Comparison of ENCODE assay signal across 13 mouse cellular contexts in genomic region chr10:128790398-128791124, GRCm38 (mm10). TPM values are rescaled to one million over a fixed set of nuclear protein-coding genes. Genes with fewer than 3 reads are reported as not detected.
DNase-seq lines count a peak whose midpoint lies in the region; ATAC-seq and TF ChIP-seq lines count a peak whose summit lies in the region.
"Had no signal": no experiment of that assay in that cellular context is flagged by ENCODE, and none has a peak within 500 bp of the region (broad histone marks: within the 10 kb centered on the region; RNA-seq: fewer than 3 reads in every experiment).

TSS of gene Mmp19 (plus strand) at chr10:128790910.

- DNase-seq in ovary, postnatal 14 days (ENCODE audit: low spot score): no peak
- DNase-seq: cerebellum, adult 2 months; forebrain, postnatal 0 days; kidney, postnatal 4 days; right cerebral cortex, postnatal 4 days had no signal

- 62% methylated on average over 7 of the region's 7 CpGs for WGBS in intestine, embryonic 16.5 days
- WGBS in intestine, embryonic 15.5 days: 63% methylated on average over 7 of the region's 7 CpGs
- 77% methylated on average over 7 of the region's 7 CpGs for WGBS in bone marrow, adult 2 months
- WGBS in liver, embryonic 12.5 days (ENCODE audit: insufficient replicate concordance): 58% methylated on average over 7 of the region's 7 CpGs
- WGBS in small intestine, adult 2 months: 67% methylated on average over 7 of the region's 7 CpGs
- 56% methylated on average over 7 of the region's 7 CpGs for WGBS in midbrain, embryonic 13.5 days

- 0 out of 2 replicates have a peak within 1 kb of the TSS, but pooled peaks have one; percentile 33 for H3K9ac ChIP-seq in intestine, embryonic 16.5 days (ENCODE audit: low read depth, low read length)
- H3K9ac ChIP-seq in intestine, embryonic 15.5 days: no peak within 1 kb of the TSS
- H3K9ac ChIP-seq in liver, embryonic 12.5 days: 0 out of 2 replicates have a peak within 1 kb of the TSS, but pooled peaks have one; percentile 27
- H3K9ac ChIP-seq in midbrain, embryonic 13.5 days (replicated peaks): no peak within 1 kb of the TSS
- H3K9ac ChIP-seq: forebrain, postnatal 0 days had no signal

- no peaks in the 10 kb centered on the region for H3K4me1 ChIP-seq in intestine, embryonic 16.5 days (ENCODE audit: control insufficient read depth, insufficient read depth, low read length)
- no peaks in the 10 kb centered on the region for H3K4me1 ChIP-seq in intestine, embryonic 15.5 days (replicated peaks)
- H3K4me1 ChIP-seq in bone marrow, adult 2 months (ENCODE audit: control insufficient read depth, insufficient read depth, low read length): 0 out of 2 replicates have a peak, but pooled peaks cover 2% of the 10 kb centered on the region
- H3K4me1 ChIP-seq in liver, embryonic 12.5 days: peaks cover 3% of the 10 kb centered on the region
- no peaks in the 10 kb centered on the region for H3K4me1 ChIP-seq in small intestine, adult 2 months (ENCODE audit: control insufficient read depth, insufficient read depth, insufficient read length, low read length)
- no peaks in the 10 kb centered on the region for H3K4me1 ChIP-seq in midbrain, embryonic 13.5 days (replicated peaks)

- no peaks in the 10 kb centered on the region for H3K27me3 ChIP-seq in intestine, embryonic 16.5 days (replicated peaks; ENCODE audit: control insufficient read depth, insufficient read depth, low read length)
- no peaks in the 10 kb centered on the region for H3K27me3 ChIP-seq in intestine, embryonic 15.5 days (replicated peaks)
- no peaks in the 10 kb centered on the region for H3K27me3 ChIP-seq in liver, embryonic 12.5 days (replicated peaks)
- no peaks in the 10 kb centered on the region for H3K27me3 ChIP-seq in small intestine, adult 2 months (ENCODE audit: control insufficient read depth, insufficient read depth, low read length)
- no peaks in the 10 kb centered on the region for H3K27me3 ChIP-seq in midbrain, embryonic 13.5 days

- no peak for TF ChIP-seq CTCF in bone marrow, adult 2 months (IDR thresholded peaks at IDR 0.05; ENCODE audit: control insufficient read depth, insufficient read depth, low read length)
- TF ChIP-seq CTCF in small intestine, adult 2 months (IDR thresholded peaks at IDR 0.05; ENCODE audit: extremely low read depth, insufficient read length, insufficient replicate concordance, low read depth, low read length): no peak

- no peak for TF ChIP-seq POLR2A in bone marrow, adult 2 months (IDR thresholded peaks at IDR 0.05; ENCODE audit: borderline replicate concordance, control insufficient read depth, low read depth, low read length)
- no peak for TF ChIP-seq POLR2A in small intestine, adult 2 months (IDR thresholded peaks at IDR 0.05; ENCODE audit: low read depth, low read length)

- H3K36me3 ChIP-seq in intestine, embryonic 16.5 days (ENCODE audit: control insufficient read depth, insufficient read depth, low read length): no peaks in the 10 kb centered on the region
- H3K36me3 ChIP-seq in intestine, embryonic 15.5 days: no peaks in the 10 kb centered on the region
- H3K36me3 ChIP-seq in liver, embryonic 12.5 days: peaks cover 2% of the 10 kb centered on the region; the same call in 1 of the 2 replicates
- no peaks in the 10 kb centered on the region for H3K36me3 ChIP-seq in small intestine, adult 2 months (ENCODE audit: control insufficient read depth, insufficient read depth, low read length)
- no peaks in the 10 kb centered on the region for H3K36me3 ChIP-seq in midbrain, embryonic 13.5 days
- H3K36me3 ChIP-seq: G1E had no signal

- H3K9me3 ChIP-seq in intestine, embryonic 16.5 days (ENCODE audit: control insufficient read depth, low read length): no peaks in the 10 kb centered on the region
- H3K9me3 ChIP-seq in intestine, embryonic 15.5 days: no peaks in the 10 kb centered on the region
- no peaks in the 10 kb centered on the region for H3K9me3 ChIP-seq in liver, embryonic 12.5 days (replicated peaks)
- H3K9me3 ChIP-seq in midbrain, embryonic 13.5 days: no peaks in the 10 kb centered on the region
- H3K9me3 ChIP-seq: G1E had no signal

- no peak within 1 kb of the TSS for H3K4me3 ChIP-seq in intestine, embryonic 16.5 days (ENCODE audit: low read length)
- no peak within 1 kb of the TSS for H3K4me3 ChIP-seq in intestine, embryonic 15.5 days (replicated peaks)
- H3K4me3 ChIP-seq in bone marrow, adult 2 months (replicated peaks; ENCODE audit: control insufficient read depth, low read depth, low read length): peak within 1 kb of the TSS; percentile 15
- H3K4me3 ChIP-seq in liver, embryonic 12.5 days: peak within 1 kb of the TSS; percentile 37
- H3K4me3 ChIP-seq in small intestine, adult 2 months (ENCODE audit: low read depth, low read length): peak within 1 kb of the TSS; percentile 43
- no peak within 1 kb of the TSS for H3K4me3 ChIP-seq in midbrain, embryonic 13.5 days (replicated peaks)

- H3K27ac ChIP-seq in intestine, embryonic 16.5 days (ENCODE audit: low read length): no peak within 1 kb of the TSS
- no peak within 1 kb of the TSS for H3K27ac ChIP-seq in intestine, embryonic 15.5 days
- no peak within 1 kb of the TSS for H3K27ac ChIP-seq in bone marrow, adult 2 months (ENCODE audit: control insufficient read depth, insufficient read depth, low read depth, low read length, poor library complexity)
- H3K27ac ChIP-seq in liver, embryonic 12.5 days: peak within 1 kb of the TSS; percentile 45; the same call in 1 of the 2 replicates
- no peak within 1 kb of the TSS for H3K27ac ChIP-seq in small intestine, adult 2 months (ENCODE audit: insufficient read depth, low read depth, low read length)
- H3K27ac ChIP-seq in midbrain, embryonic 13.5 days: no peak within 1 kb of the TSS

- no peak within 1 kb of the TSS for H3K4me2 ChIP-seq in intestine, embryonic 16.5 days (ENCODE audit: low read depth, low read length)
- no peak within 1 kb of the TSS for H3K4me2 ChIP-seq in intestine, embryonic 15.5 days (replicated peaks)
- H3K4me2 ChIP-seq in liver, embryonic 12.5 days: peak within 1 kb of the TSS; percentile 43
- no peak within 1 kb of the TSS for H3K4me2 ChIP-seq in midbrain, embryonic 13.5 days (replicated peaks)

- no peak for ATAC-seq in intestine, embryonic 16.5 days
- ATAC-seq in intestine, embryonic 15.5 days: no peak
- ATAC-seq in liver, embryonic 12.5 days: peak; percentile 64
- ATAC-seq in midbrain, embryonic 13.5 days: no peak
- ATAC-seq in inflammation-experienced regulatory T-cells, adult 6 months: no peak
- ATAC-seq: forebrain, postnatal 0 days had no signal

RNA-seq across cellular contexts. Expression of gene Mmp19, which starts in this region (rescaled TPM):
- polyA plus RNA-seq in intestine, embryonic 16.5 days (2015; fragmentation: Nextera tagmentation; extraction: Ambion mirVana): 0.66 and 0.81 TPM in 2 replicates
- polyA plus RNA-seq in intestine, embryonic 15.5 days (2015; fragmentation: Nextera tagmentation; extraction: Ambion mirVana): 0.60 and 1.0 TPM in 2 replicates
- 2.4 and 5.1 TPM in 2 replicates for polyA plus RNA-seq in bone marrow, adult 2 months (2011; ENCODE audit: insufficient read depth, insufficient read length, low replicate concordance, missing spikeins)
- 5.5 and 6.8 TPM in 2 replicates for polyA plus RNA-seq in liver, embryonic 12.5 days (2016; fragmentation: Nextera tagmentation; extraction: Ambion mirVana)
- polyA plus RNA-seq in small intestine, adult 2 months (2012; rRNA removed): 1.2 and 2.5 TPM in 2 replicates
- 0.32 and 0.48 TPM in 2 replicates for polyA plus RNA-seq in midbrain, embryonic 13.5 days (2015; fragmentation: Nextera tagmentation; extraction: Ambion mirVana)
- under 1 TPM; 0.21 to 0.68 (median 0.22) TPM for polyA plus RNA-seq in inflammation-experienced regulatory T-cells, adult 6 months (2017; shearing (Covaris generic))

Comparison
In these comparisons a context has a peak if more than half of its experiments do, and no peak if none do; other contexts are left out.
1. H3K9ac ChIP-seq: peak in intestine, embryonic 16.5 days (single experiment) and liver, embryonic 12.5 days (single experiment); none in intestine, embryonic 15.5 days (single experiment) and midbrain, embryonic 13.5 days (single experiment).
2. H3K4me3 ChIP-seq: peak in bone marrow, adult 2 months (single experiment), liver, embryonic 12.5 days (single experiment) and small intestine, adult 2 months (single experiment); none in intestine, embryonic 16.5 days (single experiment), intestine, embryonic 15.5 days (single experiment) and midbrain, embryonic 13.5 days (single experiment).